Mouse (Mus musculus) monocyte, adult 5-6 weeks (primary cell): ENCODE results near the gene Prr15. TPM values are rescaled to one million over a fixed set of nuclear protein-coding genes. Genes with fewer than 3 reads are reported as not detected.

ENCODE experiments used
- ATAC-seq: fragments of 153-309, 156-312 bp; replicated peaks from 2 replicates; pipeline ENCODE4 v1.8.0; 2017; ENCODE audit warnings: mild to moderate bottlenecking; ENCODE audit not compliant: low TSS enrichment, insufficient number of reproducible peaks, severe bottlenecking, poor library complexity, low FRiP score
- total RNA-seq: library from RNA; stranded (forward); fragments of 200-1000, 200-491, 200-594 nt; gene quantifications from 3 replicates; pipeline ENCODE4 v1.2.3, GENCODE M21; 2017

The Prr15 gene
- 0.58 to 0.75 TPM in 2 of 3 replicates, not detected in the other for total RNA-seq

GRCm38 (mm10) chr6:54325246-54325885, at the start of gene Prr15:
Gene Prr15, plus strand, starts transcription at chr6:54325835.
- no peak for ATAC-seq

GRCm38 (mm10) chr6:54277234-54277633, 48.4 kb upstream of the Prr15 start:
- ATAC-seq, result no peak

GRCm38 (mm10) chr6:54277828-54278227, 47.8 kb upstream of the Prr15 start:
- ATAC-seq, result no peak

GRCm38 (mm10) chr6:54278613-54279012, 47.0 kb upstream of the Prr15 start:
- ATAC-seq, result no peak

DNA sequence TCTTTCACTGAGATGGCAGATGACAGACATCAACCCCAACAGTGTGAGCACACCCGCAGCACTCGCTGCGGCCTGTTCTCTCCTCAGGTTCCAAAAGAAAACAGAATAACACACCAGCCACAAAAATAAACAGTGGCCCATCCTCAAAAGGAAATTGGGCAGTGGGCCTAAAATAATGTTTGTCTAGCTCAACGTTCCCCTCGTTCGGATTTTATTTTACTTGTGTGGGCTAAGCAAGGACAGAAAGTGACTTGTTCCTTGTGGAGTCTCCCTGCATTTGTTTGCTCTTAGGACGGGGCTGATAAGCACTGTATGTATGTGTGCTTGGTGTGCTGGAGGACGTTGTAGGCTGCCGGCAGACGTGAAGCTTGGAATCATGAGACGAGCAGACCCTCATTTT, 46.2 kb upstream of the Prr15 start:
- ATAC-seq, result no peak

- no peak for ATAC-seq
Measured at GRCm38 (mm10) chr6:54280248-54280647, 45.4 kb upstream of the Prr15 start.

DNA sequence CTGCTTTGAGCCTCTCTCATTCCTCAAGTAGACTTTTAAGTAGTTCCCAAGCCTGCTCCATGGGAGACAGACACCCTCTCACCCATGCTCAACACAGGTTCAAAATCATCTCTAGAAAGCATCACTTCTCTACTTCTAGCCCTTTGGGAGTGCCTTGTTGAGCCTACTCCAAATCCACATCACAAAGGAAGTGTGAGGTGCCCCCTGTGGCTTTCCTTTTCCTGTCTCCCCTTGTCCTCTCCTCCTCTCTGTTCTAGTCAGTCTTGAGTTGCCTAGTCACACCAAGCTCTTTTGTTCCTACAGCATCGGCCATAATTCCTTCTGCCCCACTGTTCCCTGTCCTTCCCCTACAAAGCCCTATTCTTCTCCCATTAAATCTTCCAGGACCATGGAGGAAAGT, 42.3 kb upstream of the Prr15 start:
- no peak for ATAC-seq

DNA sequence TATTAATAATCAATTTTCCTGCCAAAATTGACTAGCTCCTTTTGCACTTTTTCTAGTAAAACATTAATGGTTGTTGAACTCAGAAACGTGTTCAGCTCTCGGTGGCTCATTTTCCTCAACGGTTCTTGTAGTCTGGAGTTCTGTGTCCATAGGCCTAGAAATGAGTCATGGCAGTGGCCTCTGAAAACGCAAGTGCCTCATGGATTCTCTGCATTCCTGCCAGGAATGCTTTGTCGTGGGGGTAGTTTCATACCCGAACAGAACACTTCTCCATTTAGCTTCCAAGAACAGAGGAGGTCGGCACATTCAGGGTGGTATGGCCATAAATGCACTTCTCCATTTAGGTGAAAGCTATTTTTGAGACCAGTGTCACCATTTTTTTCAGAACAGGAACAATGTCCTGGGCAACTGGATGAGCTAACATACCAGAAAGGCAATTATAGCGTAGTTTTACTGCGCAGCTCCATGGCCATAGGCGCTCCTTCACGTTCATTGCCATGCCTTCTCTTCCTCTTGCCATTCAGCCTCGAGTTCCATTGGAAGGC, 41.4 kb upstream of the Prr15 start:
- 0 out of 2 replicates have a peak, but pooled peaks have one; percentile 24 for ATAC-seq

GRCm38 (mm10) chr6:54286813-54287212, 38.8 kb upstream of the Prr15 start:
- ATAC-seq, result no peak

DNA sequence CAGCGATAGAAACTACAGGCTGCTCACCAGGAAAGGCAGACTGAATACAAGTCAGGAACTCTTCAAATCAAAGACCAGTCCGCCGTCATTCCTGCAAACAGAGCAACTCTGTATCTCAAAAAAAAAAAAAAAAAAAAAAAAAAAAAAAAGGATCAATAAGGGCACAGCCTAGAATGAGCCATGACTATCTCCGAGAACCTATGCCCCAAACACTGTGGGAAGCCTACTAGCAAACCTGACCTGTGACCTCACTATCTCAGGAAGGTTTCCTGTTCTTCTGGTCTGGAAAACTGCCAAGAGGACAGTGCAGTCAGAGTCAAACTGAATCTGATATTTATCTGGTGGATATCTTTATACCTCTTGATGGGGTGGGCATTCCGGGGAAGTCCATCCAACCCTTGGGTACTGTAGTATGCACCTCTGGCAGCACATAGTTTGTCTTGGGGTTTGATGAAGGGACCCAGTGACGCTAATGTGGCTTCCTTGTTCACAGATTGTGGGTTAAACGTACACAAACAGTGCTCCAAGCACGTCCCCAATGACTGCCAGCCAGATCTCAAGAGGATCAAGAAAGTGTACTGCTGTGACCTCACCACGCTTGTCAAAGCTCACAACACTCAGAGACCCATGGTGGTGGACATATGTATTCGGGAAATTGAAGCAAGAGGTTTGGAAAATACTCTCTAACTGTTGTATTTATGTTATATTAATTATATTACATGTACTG, 35.7 kb upstream of the Prr15 start:
- no peak for ATAC-seq

DNA sequence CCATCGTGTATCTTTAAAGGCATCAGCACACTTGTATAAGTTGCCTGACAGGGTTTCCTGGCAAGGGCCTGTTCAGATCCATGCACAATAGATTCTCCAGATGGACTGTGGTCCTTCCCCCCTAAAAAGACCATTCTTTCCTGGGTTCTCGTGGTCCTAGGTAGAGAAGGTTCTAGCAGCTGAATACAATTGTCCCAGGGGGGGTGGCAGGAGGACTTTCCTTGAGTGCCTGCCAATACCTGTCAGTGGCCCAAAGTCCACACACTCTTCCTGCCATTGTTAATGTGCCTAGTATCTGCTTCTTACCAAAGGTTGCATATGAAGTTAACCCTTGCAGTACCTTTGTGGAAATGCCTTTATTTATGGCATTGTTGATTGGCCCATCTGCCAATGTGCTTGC, 28.4 kb upstream of the Prr15 start:
- ATAC-seq, result no peak

- ATAC-seq, result no peak
Measured at GRCm38 (mm10) chr6:54299417-54299816, 26.2 kb upstream of the Prr15 start.

GRCm38 (mm10) chr6:54305777-54306176, 19.9 kb upstream of the Prr15 start:
- ATAC-seq, result no peak

GRCm38 (mm10) chr6:54313071-54313470, 12.6 kb upstream of the Prr15 start:
- no peak for ATAC-seq

GRCm38 (mm10) chr6:54318618-54319017, 7.0 kb upstream of the Prr15 start:
- no peak for ATAC-seq

DNA sequence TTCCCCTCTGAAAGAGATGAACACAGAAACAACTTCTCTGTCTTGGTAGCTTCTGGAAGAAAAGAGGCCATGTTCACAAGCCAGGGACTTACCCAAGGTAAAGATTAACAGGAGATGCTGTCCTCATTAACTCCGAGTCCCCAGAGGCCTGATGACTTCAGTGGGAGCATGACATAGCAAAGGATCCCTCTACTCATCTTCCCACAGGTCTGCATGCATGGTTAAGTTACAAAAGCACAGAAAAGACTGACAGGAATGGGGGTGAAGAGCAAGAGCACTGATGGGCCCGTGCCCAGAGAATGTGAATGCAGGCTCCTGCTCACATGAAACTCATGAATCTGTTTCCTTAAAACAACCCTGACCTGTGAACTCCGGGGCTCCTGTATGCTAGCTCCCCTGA, 6.4 kb upstream of the Prr15 start:
- no peak for ATAC-seq

GRCm38 (mm10) chr6:54320236-54320635, 5.4 kb upstream of the Prr15 start:
- no peak for ATAC-seq

DNA sequence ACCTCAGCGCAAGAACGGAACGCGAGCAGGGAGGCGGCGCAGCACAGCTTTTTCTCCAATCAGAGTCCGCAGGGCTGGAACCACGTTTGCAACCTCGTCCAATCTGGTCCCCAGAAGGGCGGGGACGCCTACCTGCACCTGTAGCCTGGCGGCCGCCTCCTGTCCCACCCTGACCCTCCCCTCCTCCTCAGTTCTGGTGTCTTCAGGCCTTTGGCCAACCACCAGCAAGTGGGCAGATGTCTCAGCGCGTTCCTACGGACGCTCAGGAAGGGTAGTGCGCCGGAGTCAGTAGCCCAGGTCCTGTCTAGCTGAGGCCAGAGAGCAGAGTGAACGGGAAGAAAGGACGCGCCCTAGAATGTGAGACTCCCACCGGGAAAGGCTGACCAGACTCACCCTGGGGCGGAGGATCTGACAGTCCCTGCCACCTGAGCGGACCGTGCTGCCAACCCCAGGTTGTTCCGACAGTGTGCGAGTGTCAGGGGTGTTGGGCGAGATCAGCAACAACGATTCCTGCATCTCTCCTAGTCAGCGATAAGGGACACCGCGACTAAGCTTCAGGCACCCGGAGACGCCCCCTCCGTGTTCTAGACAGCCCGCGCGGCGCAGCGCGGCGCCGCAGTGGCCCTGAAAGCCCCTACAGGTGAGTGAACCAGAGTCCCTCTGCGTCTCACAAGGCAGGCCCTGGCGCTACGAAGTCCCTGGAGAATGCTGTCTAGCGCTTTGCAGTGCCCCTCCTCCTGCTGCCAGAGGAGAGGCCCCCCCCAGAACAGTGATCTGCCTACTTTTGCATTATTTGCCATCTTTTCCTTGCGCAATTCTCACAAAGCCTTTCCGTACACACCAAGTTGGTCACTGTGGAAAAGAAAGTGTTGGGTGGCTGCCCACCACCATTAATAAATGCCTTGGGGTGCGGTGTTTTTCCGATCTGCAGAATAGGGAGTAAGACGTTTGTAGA, 1.3 kb downstream of the Prr15 start:
- ATAC-seq, result no peak

DNA sequence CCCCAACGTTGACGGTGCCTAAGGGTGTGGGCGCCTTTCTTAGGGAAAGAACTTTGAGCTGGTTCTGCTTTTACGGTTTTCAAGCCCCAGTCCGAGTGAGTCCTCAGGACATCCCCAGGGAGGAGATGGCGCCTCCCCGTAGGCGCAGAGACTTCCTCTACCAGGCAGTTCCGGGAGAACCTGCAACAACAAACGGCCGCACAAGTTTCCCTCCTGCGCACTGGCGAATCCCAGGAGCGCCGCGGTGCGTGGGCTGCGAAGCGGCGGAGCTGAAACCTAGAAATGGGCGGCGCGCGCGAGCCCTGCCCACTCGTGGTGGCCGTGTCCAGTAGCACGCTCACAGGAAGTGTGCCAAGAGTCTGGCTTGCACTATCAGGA, 2.0 kb downstream of the Prr15 start:
- ATAC-seq, result no peak
